Mouse (Mus musculus) colon, adult 2 months (tissue): ENCODE measurements around the gene Coa5. TPM values are rescaled to one million over a fixed set of nuclear protein-coding genes. Genes with fewer than 3 reads are reported as not detected.

ENCODE experiments used
- polyA plus RNA-seq: library from polyadenylated mRNA; depleted of rRNA; stranded (reverse); fragments of >200 nt; gene quantifications from 2 replicates; pipeline ENCODE4 v1.2.3, GENCODE M21; 2012; rRNA removed

Coa5 gene
- polyA plus RNA-seq, result 27.1 and 35.0 TPM in 2 replicates

GRCm38 (mm10) chr1:37429366-37430296 is at the start of gene Coa5, which contains the start of gene Unc50:
Coa5 (minus strand) TSS chr1:37430103.
Unc50 (plus strand) TSS chr1:37430139.

Other genes with a start within 250 kb of the Coa5 start
- gene Cnga3, start 215.7 kb downstream of the Coa5 start, polyA plus RNA-seq, result 0.19 and 0.35 TPM in 2 replicates
- 15.0 and 20.1 TPM in 2 replicates for gene Inpp4a, start 130.2 kb downstream of the Coa5 start, polyA plus RNA-seq
- 73.1 and 91.9 TPM in 2 replicates for gene Unc50, start within 50 bp of the Coa5 start, polyA plus RNA-seq
- 54.9 and 56.8 TPM in 2 replicates for gene Mgat4a, start 110.9 kb upstream of the Coa5 start, polyA plus RNA-seq